Mouse (Mus musculus): ENCODE measurements around the gene Olfr129.

Gene Olfr129

GRCm38 (mm10) chr17:38059979-38060378, at the start of gene Olfr129:
Olfr129 (minus strand) TSS chr17:38060079.
- DNase-seq = no peak

DNA sequence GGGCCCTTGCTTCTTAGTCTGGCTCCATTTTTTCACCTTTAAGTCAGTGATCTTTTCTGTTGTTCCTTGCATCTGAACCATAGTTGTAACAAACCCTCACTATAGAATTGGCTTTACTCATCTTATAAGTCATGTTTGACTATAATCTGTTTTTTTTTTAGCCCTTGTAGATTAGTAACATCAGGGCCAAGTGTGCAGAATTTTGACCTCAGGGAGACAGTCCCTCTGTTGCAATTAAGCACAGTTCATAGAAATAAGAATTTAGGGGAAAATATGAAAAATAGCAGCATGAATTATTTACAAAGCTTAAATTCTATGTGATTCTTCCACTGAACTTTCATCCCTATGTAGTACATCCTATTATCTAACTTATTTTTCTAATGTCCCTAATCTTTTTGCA, 28.7 kb upstream of the Olfr129 start, which contains the start of gene Olfr131:
TSS of gene Olfr131 (minus strand) at position 101 of the 400 bp plus-strand sequence.
- DNase-seq = no peak

- no peak for DNase-seq
These were observed 22.5 kb upstream of the Olfr129 start for GRCm38 (mm10) chr17:38082364-38082763.

- no peak for DNase-seq
These were observed 3.7 kb upstream of the Olfr129 start, which contains the start of gene Olfr130 for GRCm38 (mm10) chr17:38063621-38064020. Olfr130 (plus strand) TSS chr17:38063921.

GRCm38 (mm10) chr17:38026297-38026696, 33.6 kb downstream of the Olfr129 start:
- no peak for DNase-seq

- DNase-seq = no peak
These were observed 43.5 kb downstream of the Olfr129 start for GRCm38 (mm10) chr17:38016341-38016740.

- DNase-seq = no peak
These were observed 54.9 kb downstream of the Olfr129 start for GRCm38 (mm10) chr17:38004996-38005395.
